Mouse (Mus musculus) liver, adult 10 weeks (tissue): Measurements from ENCODE around the gene Npc2. TPM values are rescaled to one million over a fixed set of nuclear protein-coding genes. Genes with fewer than 3 reads are reported as not detected.

Source experiments
- polyA plus RNA-seq: library from polyadenylated mRNA; stranded (reverse); fragments of 350-450 nt; fragmentation: Illumina TruSeq; extraction: RNeasy Lipid Tissue Mini Kit (QIAGEN cat#74804); gene quantifications from one replicate; pipeline ENCODE4 v1.2.3, GENCODE M21; 2014; ENCODE audit warnings: low read depth, low replicate concordance

The Npc2 gene
- 25.2 TPM for polyA plus RNA-seq

DNA sequence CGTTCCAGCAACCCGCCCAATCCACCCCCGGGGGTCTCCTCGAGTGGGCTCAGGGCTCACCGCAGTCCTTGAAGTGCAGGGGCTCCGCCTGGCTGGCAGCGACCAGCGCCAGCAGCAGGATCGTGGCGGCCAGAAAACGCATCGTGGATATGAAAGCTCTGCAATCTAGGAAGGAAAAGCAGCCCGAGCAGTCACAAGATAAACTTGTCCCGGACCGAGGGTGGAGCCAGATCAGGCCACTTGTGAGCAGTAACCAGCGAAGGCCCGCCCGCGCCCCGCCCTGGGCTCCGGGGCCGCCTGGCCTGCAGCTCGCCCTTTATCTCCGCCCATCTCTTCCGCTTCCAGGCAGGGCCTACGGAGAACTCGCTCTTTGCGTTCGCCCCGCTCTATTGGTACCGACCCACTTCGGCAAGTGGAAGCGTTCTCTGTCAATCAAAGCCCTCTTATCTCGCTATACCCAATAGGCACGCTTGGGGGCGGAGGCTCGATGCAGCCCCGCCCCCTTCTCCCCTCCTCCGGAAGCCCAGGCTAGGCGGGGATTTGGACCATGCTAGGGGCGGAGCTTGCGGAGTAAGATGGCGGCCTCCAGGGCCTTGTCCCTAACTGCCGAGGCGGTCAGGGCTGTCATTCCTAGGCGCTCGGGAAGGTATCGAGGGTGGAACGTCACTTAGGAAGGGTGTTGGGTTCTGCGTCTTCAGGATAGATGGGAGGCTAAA, at the start of gene Npc2, which contains the start of gene Isca2:
TSS of gene Npc2 (minus strand) at position 427 of the 716 bp plus-strand sequence.
TSS of gene Isca2 (plus strand) at position 526 of the 716 bp plus-strand sequence.

Other genes starting within 250 kb of the Npc2 start
- gene Vsx2, start 203.4 kb downstream of the Npc2 start, polyA plus RNA-seq = not detected
- gene Abcd4, start 155.7 kb downstream of the Npc2 start, polyA plus RNA-seq = 2.9 TPM
- not detected for gene Vrtn, start 132.1 kb downstream of the Npc2 start, polyA plus RNA-seq
- gene Syndig1l, start 74.3 kb downstream of the Npc2 start, polyA plus RNA-seq = not detected
- gene Isca2, start 99 bp upstream of the Npc2 start, polyA plus RNA-seq = 107 TPM
- 0.05 TPM for gene Ltbp2, start 103.4 kb upstream of the Npc2 start, polyA plus RNA-seq
- 67.0 TPM for gene Fcf1, start 197.7 kb upstream of the Npc2 start, polyA plus RNA-seq
- gene Arel1, start 197.7 kb upstream of the Npc2 start, polyA plus RNA-seq = 15.0 TPM
- 20.2 TPM for gene Ylpm1, start 223.2 kb upstream of the Npc2 start, polyA plus RNA-seq